Mouse (Mus musculus): ENCODE data around the gene Hes3.

DNA sequence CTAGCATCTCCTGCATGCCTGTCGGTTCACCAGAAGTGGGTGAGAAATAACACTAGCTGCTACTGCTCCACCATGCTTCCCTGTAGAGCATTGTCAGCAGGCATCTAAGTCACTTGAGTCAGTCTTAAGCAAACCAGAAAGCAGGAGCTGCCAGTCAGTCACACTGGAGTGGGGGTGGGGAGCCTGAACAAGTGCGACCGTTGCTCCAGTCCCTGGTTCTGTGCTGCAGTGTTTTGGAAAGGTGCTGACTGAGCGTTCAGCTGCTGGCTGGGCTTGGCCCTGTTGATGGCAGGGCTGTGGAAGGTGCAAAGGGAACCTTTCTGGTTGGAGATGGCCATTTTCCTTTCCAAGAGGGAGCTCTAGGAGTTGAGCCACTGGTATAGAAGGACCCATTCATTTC is 51.5 kb downstream of the Hes3 start:
- TF ChIP-seq POLR2A (IDR thresholded peaks at IDR 0.05; ENCODE audit: borderline replicate concordance, low read depth, low read length), result no peak
- TF ChIP-seq CTCF (IDR thresholded peaks at IDR 0.05; ENCODE audit: low read depth, low read length), result no peak
